Mouse (Mus musculus) megakaryocyte, embryonic 14.5 days (primary cell): ENCODE measurements around the gene Morf4l1.
"Not testable (repeated sequence)": the region's sequence is repeated elsewhere in the genome, so short reads cannot be mapped to it uniquely, and the experiment has no call there.

Experiments used
- FLI1 ChIP-seq: IDR thresholded peaks from 2 replicates; pipeline ENCODE4 v1.6.1; 2012; ENCODE audit warnings: low read length, inconsistent platforms, mixed read lengths
- GATA1 ChIP-seq: IDR thresholded peaks from 3 replicates; pipeline ENCODE4 v1.6.1; 2012; ENCODE audit warnings: mixed read lengths, low read length, inconsistent platforms, borderline replicate concordance

DNA sequence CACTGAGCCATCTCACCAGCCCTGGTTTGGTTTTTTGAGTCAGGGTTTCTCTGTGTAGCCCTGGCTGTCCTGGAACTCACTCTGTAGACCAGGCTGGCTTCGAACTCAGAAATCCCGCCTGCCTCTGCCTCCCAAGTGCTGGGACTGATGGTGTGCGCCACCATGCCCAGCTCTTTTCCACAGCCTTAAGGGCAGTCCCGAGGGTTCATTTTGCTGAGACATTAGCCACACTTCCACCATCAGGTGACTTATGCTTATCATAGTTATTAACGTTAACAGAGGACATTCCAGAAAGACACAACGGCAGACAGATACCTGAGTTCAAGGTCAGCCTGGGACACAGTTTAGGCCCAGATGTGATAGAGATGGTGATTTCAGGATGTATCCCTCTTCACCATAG is 32.6 kb downstream of the Morf4l1 start:
- not testable (repeated sequence) for TF ChIP-seq GATA1, FLI1
